Mouse (Mus musculus): ENCODE measurements around the gene Bach1. TPM values are rescaled to one million over a fixed set of nuclear protein-coding genes. Genes with fewer than 3 reads are reported as not detected.

Bach1 gene
- polyA plus RNA-seq (2016; fragmentation: Nextera tagmentation; extraction: Ambion mirVana): 23.4 and 24.6 TPM in 2 replicates

GRCm38 (mm10) chr16:87698692-87699305 is at the start of gene Bach1:
Bach1 (plus strand) TSS chr16:87698945.
- Histone ChIP-seq H3K4me2 (replicated peaks) (peak within 1 kb of the TSS; percentile 77), H3K27ac (peak within 1 kb of the TSS; percentile 89), H3K9ac (peak within 1 kb of the TSS; percentile 98), H3K27me3 (replicated peaks) (no peaks in the 10 kb centered on the region; the same call in 1 of the 2 replicates), H3K36me3 (no peaks in the 10 kb centered on the region), H3K4me1 (peaks cover 22% of the 10 kb centered on the region), H3K9me3 (no peaks in the 10 kb centered on the region), H3K4me3 (peak within 1 kb of the TSS; percentile 72)
- peak; percentile 91 for ATAC-seq (ENCODE audit: low FRiP score, low read depth)
- under 1% methylated on average over 77 of the region's 84 CpGs for WGBS

DNA sequence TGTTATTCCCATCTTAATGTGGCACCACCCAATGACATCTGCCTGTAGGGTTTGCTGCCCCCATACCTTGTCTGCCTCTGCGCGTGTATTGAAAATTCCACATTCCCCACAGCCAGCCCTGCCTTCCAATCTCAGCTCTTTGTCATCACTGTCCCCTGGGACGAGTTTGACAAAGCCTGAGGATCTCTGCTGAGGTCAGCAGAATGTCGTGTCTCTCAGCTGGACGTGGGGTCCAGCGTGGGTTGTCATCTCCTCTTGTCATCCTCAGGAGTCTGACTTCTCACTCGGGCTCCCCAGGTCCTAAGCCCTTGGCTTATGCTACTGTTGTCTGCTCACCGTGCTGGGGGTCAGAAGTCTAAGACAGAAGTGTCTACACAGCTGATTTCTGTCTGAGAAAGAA is 46.4 kb upstream of the Bach1 start:
- Histone ChIP-seq H3K27me3 (replicated peaks) (no peaks in the 10 kb centered on the region), H3K36me3 (no peaks in the 10 kb centered on the region), H3K27ac (no peak overlapping the region), H3K9me3 (no peaks in the 10 kb centered on the region), H3K4me3 (no peak overlapping the region), H3K4me1 (no peaks in the 10 kb centered on the region), H3K9ac (no peak overlapping the region), H3K4me2 (replicated peaks) (no peak overlapping the region)
- WGBS: 69% methylated on average over 8 of the region's 8 CpGs
- ATAC-seq (ENCODE audit: low FRiP score, low read depth): no peak

DNA sequence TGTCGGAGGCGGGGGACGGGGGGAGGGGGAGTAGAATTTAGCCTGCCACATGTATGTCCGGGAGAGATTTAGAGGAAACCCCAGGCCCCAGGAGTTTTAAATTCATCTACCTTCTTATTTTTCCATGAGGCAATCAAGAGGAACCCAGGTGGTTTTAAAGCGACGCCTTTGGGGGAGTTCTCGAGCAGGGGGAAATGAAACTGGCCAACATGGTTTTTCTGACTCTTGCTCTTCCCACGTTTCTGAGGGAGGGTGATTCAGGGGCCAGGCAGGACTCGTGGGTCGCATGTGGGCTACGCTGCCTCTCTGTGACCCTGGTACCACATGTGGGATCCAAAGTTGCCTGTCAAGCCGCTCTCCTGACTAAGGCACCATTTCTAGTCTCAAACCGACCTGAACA is 45.8 kb upstream of the Bach1 start:
- Histone ChIP-seq H3K4me2 (replicated peaks) (no peak overlapping the region), H3K27me3 (replicated peaks) (no peaks in the 10 kb centered on the region), H3K9ac (no peak overlapping the region), H3K4me1 (no peaks in the 10 kb centered on the region), H3K9me3 (no peaks in the 10 kb centered on the region), H3K4me3 (no peak overlapping the region), H3K27ac (no peak overlapping the region), H3K36me3 (no peaks in the 10 kb centered on the region)
- WGBS: 83% methylated on average over 13 of the region's 13 CpGs
- ATAC-seq (ENCODE audit: low FRiP score, low read depth): no peak

DNA sequence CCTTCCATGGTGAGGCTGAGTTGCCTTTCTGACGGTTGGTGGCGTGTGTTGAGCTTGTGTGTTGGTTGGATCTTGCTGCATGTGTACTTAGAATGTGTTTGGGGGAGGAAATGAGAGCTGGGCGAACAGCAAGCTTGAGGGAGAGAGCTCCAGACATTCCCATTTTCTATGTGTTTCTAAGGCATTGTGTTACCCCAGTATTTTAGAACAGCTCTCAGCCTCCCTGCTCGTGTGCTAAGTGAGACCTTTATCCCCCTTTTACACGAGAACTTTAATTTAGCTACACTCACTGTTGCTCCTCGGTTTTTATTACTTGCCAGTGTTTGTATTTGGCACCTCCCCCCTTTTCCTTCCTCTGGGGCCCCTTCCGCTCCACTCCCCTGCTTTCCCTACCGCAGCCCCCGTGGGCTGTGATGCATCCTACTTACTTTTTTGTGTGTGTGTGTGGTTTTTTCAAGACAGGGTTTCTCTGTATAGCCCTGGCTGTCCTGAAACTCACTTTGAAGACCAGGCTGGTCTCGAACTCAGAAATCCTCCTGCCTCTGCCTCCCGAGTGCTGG is 44.6 kb upstream of the Bach1 start:
- no peaks in the 10 kb centered on the region for H3K9me3 ChIP-seq
- no peak overlapping the region for H3K27ac ChIP-seq
- no peak overlapping the region for H3K4me3 ChIP-seq
- 75% methylated on average over 11 of the region's 11 CpGs for WGBS
- H3K9ac ChIP-seq: no peak overlapping the region
- no peaks in the 10 kb centered on the region for H3K27me3 ChIP-seq (replicated peaks)
- H3K36me3 ChIP-seq: no peaks in the 10 kb centered on the region
- no peaks in the 10 kb centered on the region for H3K4me1 ChIP-seq
- no peak for ATAC-seq (ENCODE audit: low FRiP score, low read depth)
- no peak overlapping the region for H3K4me2 ChIP-seq (replicated peaks)

GRCm38 (mm10) chr16:87655005-87655404 is 43.7 kb upstream of the Bach1 start:
- H3K4me2 ChIP-seq (replicated peaks): no peak overlapping the region
- ATAC-seq (ENCODE audit: low FRiP score, low read depth): no peak
- 74% methylated on average over 5 of the region's 5 CpGs for WGBS
- H3K36me3 ChIP-seq: no peaks in the 10 kb centered on the region
- no peaks in the 10 kb centered on the region for H3K9me3 ChIP-seq
- H3K4me3 ChIP-seq: no peak overlapping the region
- no peak overlapping the region for H3K9ac ChIP-seq
- no peak overlapping the region for H3K27ac ChIP-seq
- H3K27me3 ChIP-seq (replicated peaks): no peaks in the 10 kb centered on the region
- no peaks in the 10 kb centered on the region for H3K4me1 ChIP-seq

DNA sequence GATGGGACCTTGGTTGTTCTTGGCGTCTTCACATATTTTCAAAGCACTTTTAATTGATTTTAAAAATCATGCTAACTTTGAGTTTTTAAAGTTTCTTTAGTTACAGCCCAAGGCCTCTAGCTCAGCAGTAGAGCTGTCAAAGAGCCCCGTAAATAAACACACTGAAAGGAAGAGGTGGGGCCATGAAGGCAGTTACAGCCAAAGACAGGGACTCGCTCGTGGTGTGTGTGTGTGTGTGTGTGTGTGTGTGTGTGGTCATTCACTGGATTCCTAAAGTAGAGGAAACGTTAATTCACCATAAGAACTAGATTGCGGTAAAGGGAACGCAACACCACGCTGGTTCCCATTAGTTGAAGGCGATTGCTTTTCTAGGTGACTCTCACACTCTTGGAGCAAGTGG is 43.2 kb upstream of the Bach1 start:
- no peak overlapping the region for H3K27ac ChIP-seq
- no peaks in the 10 kb centered on the region for H3K27me3 ChIP-seq (replicated peaks)
- 73% methylated on average over 9 of the region's 9 CpGs for WGBS
- H3K9me3 ChIP-seq: no peaks in the 10 kb centered on the region
- H3K9ac ChIP-seq: no peak overlapping the region
- no peak overlapping the region for H3K4me3 ChIP-seq
- no peak overlapping the region for H3K4me2 ChIP-seq (replicated peaks)
- H3K4me1 ChIP-seq: no peaks in the 10 kb centered on the region
- ATAC-seq (ENCODE audit: low FRiP score, low read depth): no peak
- H3K36me3 ChIP-seq: no peaks in the 10 kb centered on the region

DNA sequence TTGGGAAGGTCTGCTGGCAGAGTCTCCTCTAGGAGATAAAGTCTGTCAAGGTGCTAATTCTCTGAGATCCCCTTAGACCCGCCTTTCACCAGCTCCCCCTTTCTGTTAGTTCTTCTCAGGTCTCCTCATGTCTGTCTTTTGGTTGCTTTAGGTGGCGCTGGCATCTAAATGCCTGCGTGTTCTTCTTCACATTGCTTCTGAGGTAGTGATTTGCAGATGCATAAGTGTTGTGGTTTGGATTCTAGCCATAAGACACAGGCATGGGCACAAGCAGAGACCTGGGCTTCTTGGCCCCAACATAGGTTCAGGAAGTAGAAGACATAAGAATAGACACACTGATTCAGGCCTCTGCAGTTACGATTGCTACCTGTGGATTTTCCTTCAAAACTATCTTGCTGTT is 42.0 kb upstream of the Bach1 start:
- Histone ChIP-seq H3K9me3 (no peaks in the 10 kb centered on the region), H3K36me3 (no peaks in the 10 kb centered on the region), H3K27me3 (replicated peaks) (no peaks in the 10 kb centered on the region), H3K4me3 (no peak overlapping the region), H3K27ac (no peak overlapping the region), H3K4me2 (replicated peaks) (no peak overlapping the region), H3K4me1 (no peaks in the 10 kb centered on the region), H3K9ac (no peak overlapping the region)
- 89% methylated on average over 4 of the region's 4 CpGs for WGBS
- ATAC-seq (ENCODE audit: low FRiP score, low read depth): no peak

- Histone ChIP-seq H3K4me3 (no peak overlapping the region), H3K27me3 (replicated peaks) (no peaks in the 10 kb centered on the region), H3K4me1 (no peaks in the 10 kb centered on the region), H3K9ac (no peak overlapping the region), H3K4me2 (replicated peaks) (no peak overlapping the region), H3K9me3 (no peaks in the 10 kb centered on the region), H3K27ac (no peak overlapping the region), H3K36me3 (no peaks in the 10 kb centered on the region)
- ATAC-seq (ENCODE audit: low FRiP score, low read depth): no peak
- 94% methylated on average over 9 of the region's 9 CpGs for WGBS
These were observed 41.5 kb upstream of the Bach1 start for GRCm38 (mm10) chr16:87657291-87657690.

- no peaks in the 10 kb centered on the region for H3K9me3 ChIP-seq
- no peak for ATAC-seq (ENCODE audit: low FRiP score, low read depth)
- 85% methylated on average over 12 of the region's 12 CpGs for WGBS
- no peak overlapping the region for H3K4me3 ChIP-seq
- no peaks in the 10 kb centered on the region for H3K36me3 ChIP-seq
- no peak overlapping the region for H3K9ac ChIP-seq
- no peak overlapping the region for H3K4me2 ChIP-seq (replicated peaks)
- H3K27me3 ChIP-seq (replicated peaks): no peaks in the 10 kb centered on the region
- no peak overlapping the region for H3K27ac ChIP-seq
- H3K4me1 ChIP-seq: no peaks in the 10 kb centered on the region
These were observed 37.7 kb upstream of the Bach1 start for GRCm38 (mm10) chr16:87661024-87661471.

DNA sequence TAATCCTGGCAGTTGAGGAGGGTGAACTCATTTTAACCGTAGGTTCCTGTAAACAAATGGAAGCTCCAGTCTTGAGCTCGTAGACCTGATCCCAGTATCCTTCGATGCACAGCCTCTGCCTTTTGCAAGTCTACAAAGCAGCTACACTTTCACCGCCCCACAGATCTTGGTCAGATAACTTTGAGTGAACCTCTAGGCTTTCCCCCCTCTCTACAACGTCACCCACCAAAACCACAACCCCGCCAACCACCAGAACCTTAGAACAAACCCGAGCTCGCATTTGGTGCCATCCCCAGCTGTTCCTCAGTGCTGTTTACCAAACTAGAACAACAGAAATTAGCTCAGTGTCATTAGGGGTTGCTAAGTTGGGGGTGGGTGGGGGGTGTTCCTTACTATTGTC is 37.1 kb upstream of the Bach1 start:
- Histone ChIP-seq H3K4me2 (replicated peaks) (no peak overlapping the region), H3K4me3 (no peak overlapping the region), H3K9ac (no peak overlapping the region), H3K4me1 (no peaks in the 10 kb centered on the region), H3K27me3 (replicated peaks) (no peaks in the 10 kb centered on the region), H3K9me3 (no peaks in the 10 kb centered on the region), H3K27ac (no peak overlapping the region), H3K36me3 (no peaks in the 10 kb centered on the region)
- no peak for ATAC-seq (ENCODE audit: low FRiP score, low read depth)
- 86% methylated on average over 8 of the region's 8 CpGs for WGBS

- 87% methylated on average over 2 of the region's 2 CpGs for WGBS
- no peak for ATAC-seq (ENCODE audit: low FRiP score, low read depth)
- H3K36me3 ChIP-seq: no peaks in the 10 kb centered on the region
These were observed 36.2 kb upstream of the Bach1 start for GRCm38 (mm10) chr16:87662528-87662927.

DNA sequence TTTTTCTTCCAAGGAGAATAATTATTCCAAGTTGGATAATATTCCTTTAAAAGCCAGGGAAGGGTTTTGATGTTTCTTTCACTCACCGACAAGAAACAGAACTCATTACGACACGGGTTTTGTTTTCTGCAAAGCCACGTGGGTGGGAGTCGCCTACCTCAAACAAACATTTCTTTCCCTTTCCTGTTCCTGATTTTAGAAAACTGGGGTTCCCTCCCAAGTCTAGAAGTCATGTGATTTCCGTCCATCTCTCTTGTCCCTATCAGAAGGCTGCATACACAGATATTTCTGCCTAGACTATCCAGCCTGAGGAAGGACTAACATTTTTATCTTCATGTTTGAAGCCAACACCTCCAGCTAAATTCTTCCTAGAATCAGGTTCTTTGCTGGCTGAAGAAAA is 34.9 kb upstream of the Bach1 start:
- Histone ChIP-seq H3K4me2 (replicated peaks) (no peak overlapping the region), H3K9me3 (no peaks in the 10 kb centered on the region), H3K27ac (no peak overlapping the region), H3K36me3 (no peaks in the 10 kb centered on the region), H3K4me3 (no peak overlapping the region), H3K4me1 (no peaks in the 10 kb centered on the region), H3K9ac (no peak overlapping the region), H3K27me3 (replicated peaks) (no peaks in the 10 kb centered on the region)
- WGBS: 85% methylated on average over 6 of the region's 6 CpGs
- ATAC-seq (ENCODE audit: low FRiP score, low read depth): no peak

More at GRCm38 (mm10) chr16:87662528-87662927, 36.2 kb upstream of the Bach1 start:
- Histone ChIP-seq H3K9ac (no peak overlapping the region), H3K4me1 (no peaks in the 10 kb centered on the region), H3K27me3 (replicated peaks) (no peaks in the 10 kb centered on the region), H3K9me3 (no peaks in the 10 kb centered on the region), H3K4me3 (no peak overlapping the region), H3K4me2 (replicated peaks) (no peak overlapping the region), H3K27ac (no peak overlapping the region)

GRCm38 (mm10) chr16:87665246-87665645 is 33.5 kb upstream of the Bach1 start:
- Histone ChIP-seq H3K36me3 (no peaks in the 10 kb centered on the region), H3K9ac (no peak overlapping the region), H3K4me2 (replicated peaks) (no peak overlapping the region), H3K4me3 (no peak overlapping the region), H3K4me1 (no peaks in the 10 kb centered on the region), H3K9me3 (no peaks in the 10 kb centered on the region), H3K27me3 (replicated peaks) (no peaks in the 10 kb centered on the region), H3K27ac (no peak overlapping the region)
- 48% methylated on average over 9 of the region's 9 CpGs for WGBS
- no peak for ATAC-seq (ENCODE audit: low FRiP score, low read depth)

Measured in neural tube, embryonic 12.5 days (tissue).